ENCODE assay signal across 8 mouse cellular contexts in genomic region chr9:99568347-99569070, GRCm38 (mm10). TPM values are rescaled to one million over a fixed set of nuclear protein-coding genes. Genes with fewer than 3 reads are reported as not detected.
A peak's percentile ranks its signal among the peaks of the same experiment; 100 is the strongest.
DNase-seq lines count a peak whose midpoint lies in the region; ATAC-seq and TF ChIP-seq lines count a peak whose summit lies in the region.

Armc8 (minus strand) TSS chr9:99568899.

- TF ChIP-seq EP300 in lung, postnatal 0 days (IDR thresholded peaks at IDR 0.05) = no peak

- peak; percentile 96 for ATAC-seq in frontal cortex, adult (ENCODE audit: low TSS enrichment)
- ATAC-seq in lung, postnatal 0 days = peak; percentile 97

- TF ChIP-seq CTCF in lung, postnatal 0 days (IDR thresholded peaks at IDR 0.05) = no peak; the same call in 1 of the 2 replicates

- no peaks in the 10 kb centered on the region for H3K36me3 ChIP-seq in hindbrain, embryonic 10.5 days
- no peaks in the 10 kb centered on the region for H3K36me3 ChIP-seq in lung, postnatal 0 days (ENCODE audit: insufficient read depth, low read length)

- H3K4me3 ChIP-seq in hindbrain, embryonic 10.5 days = peak within 1 kb of the TSS; percentile 96
- peak within 1 kb of the TSS; percentile 90 for H3K4me3 ChIP-seq in lung, postnatal 0 days (ENCODE audit: low read depth, low read length)

- H3K27me3 ChIP-seq in hindbrain, embryonic 10.5 days (ENCODE audit: insufficient read depth, poor library complexity, severe bottlenecking) = 0 out of 2 replicates have a peak, but pooled peaks cover 6% of the 10 kb centered on the region
- no peaks in the 10 kb centered on the region for H3K27me3 ChIP-seq in lung, postnatal 0 days (replicated peaks; ENCODE audit: insufficient read depth, low read length)

- H3K4me1 ChIP-seq in hindbrain, embryonic 10.5 days (replicated peaks) = peaks cover 18% of the 10 kb centered on the region
- peaks cover 7% of the 10 kb centered on the region; the same call in 1 of the 2 replicates for H3K4me1 ChIP-seq in lung, postnatal 0 days (ENCODE audit: insufficient read depth, low read depth, low read length)

- H3K27ac ChIP-seq in hindbrain, embryonic 10.5 days = peak within 1 kb of the TSS; percentile 100
- H3K27ac ChIP-seq in lung, postnatal 0 days (ENCODE audit: low read length) = peak within 1 kb of the TSS; percentile 99

- peak within 1 kb of the TSS; percentile 89 for H3K9ac ChIP-seq in lung, postnatal 0 days (replicated peaks; ENCODE audit: low read depth)

- H3K9me3 ChIP-seq in hindbrain, embryonic 10.5 days = no peaks in the 10 kb centered on the region
- H3K9me3 ChIP-seq in lung, postnatal 0 days (ENCODE audit: low read length) = no peaks in the 10 kb centered on the region

- DNase-seq in MEL-GATA-1-ER (ENCODE audit: extremely low read depth, low read depth) = peak; percentile 84
- peak; percentile 91 for DNase-seq in cerebellum, adult 8-10 months
- DNase-seq in hindbrain, embryonic 10.5 days (ENCODE audit: low spot score) = peak; percentile 92
- DNase-seq in layer of hippocampus, adult 9-11 months = peak; percentile 91
- peak; percentile 96 for DNase-seq in lung, postnatal 0 days (ENCODE audit: low spot score)
- peak; percentile 89 for DNase-seq in ovary, postnatal 14 days (ENCODE audit: low spot score)
- peak; percentile 95 for DNase-seq in thymus, postnatal 14 days

- peak within 1 kb of the TSS; percentile 87 for H3K4me2 ChIP-seq in lung, postnatal 0 days (replicated peaks; ENCODE audit: low read depth, low read length)

- WGBS in hindbrain, embryonic 10.5 days = under 1% methylated on average over 70 of the region's 70 CpGs
- 2% methylated on average over 67 of the region's 70 CpGs for WGBS in lung, postnatal 0 days

RNA-seq across cellular contexts. Expression of gene Armc8, which starts in this region (rescaled TPM):
- polyA plus RNA-seq in hindbrain, embryonic 10.5 days (2016; fragmentation: Nextera tagmentation; extraction: Ambion mirVana) = 29.1 and 29.6 TPM in 2 replicates
- polyA plus RNA-seq in lung, postnatal 0 days (2015; fragmentation: Nextera tagmentation; extraction: Ambion mirVana) = 13.7 and 15.8 TPM in 2 replicates

Comparison
In these comparisons a context has a peak if more than half of its experiments do, and no peak if none do; other contexts are left out.
1. Peak in every context shown above with its lines: DNase-seq, ATAC-seq, H3K4me3 ChIP-seq and H3K27ac ChIP-seq.